Mouse (Mus musculus) MN1 (cell line): ENCODE measurements at regions not wholly inside any gene's neighbourhood (a gene's known extent, or its start where the extent isn't known, plus 50 kb on each side); places are given as distances from the start of the nearest gene placed in this dataset.
"Not testable (repeated sequence)": the region's sequence is repeated elsewhere in the genome, so short reads cannot be mapped to it uniquely, and the experiment has no call there.

Source experiments
- DNase-seq: peaks from one replicate; pipeline ENCODE4 v3.0.0-alpha.2; 2016; ENCODE audit warnings: low spot score

GRCm38 (mm10) chr8:57383746-57384320 is 63.0 kb downstream of the Hand2 start:
- no peak for DNase-seq

GRCm38 (mm10) chr8:57387627-57388026 is 66.8 kb downstream of the Hand2 start:
- no peak for DNase-seq

GRCm38 (mm10) chr8:57388579-57388978 is 67.1 kb upstream of the Scrg1 start:
- no peak for DNase-seq

DNA sequence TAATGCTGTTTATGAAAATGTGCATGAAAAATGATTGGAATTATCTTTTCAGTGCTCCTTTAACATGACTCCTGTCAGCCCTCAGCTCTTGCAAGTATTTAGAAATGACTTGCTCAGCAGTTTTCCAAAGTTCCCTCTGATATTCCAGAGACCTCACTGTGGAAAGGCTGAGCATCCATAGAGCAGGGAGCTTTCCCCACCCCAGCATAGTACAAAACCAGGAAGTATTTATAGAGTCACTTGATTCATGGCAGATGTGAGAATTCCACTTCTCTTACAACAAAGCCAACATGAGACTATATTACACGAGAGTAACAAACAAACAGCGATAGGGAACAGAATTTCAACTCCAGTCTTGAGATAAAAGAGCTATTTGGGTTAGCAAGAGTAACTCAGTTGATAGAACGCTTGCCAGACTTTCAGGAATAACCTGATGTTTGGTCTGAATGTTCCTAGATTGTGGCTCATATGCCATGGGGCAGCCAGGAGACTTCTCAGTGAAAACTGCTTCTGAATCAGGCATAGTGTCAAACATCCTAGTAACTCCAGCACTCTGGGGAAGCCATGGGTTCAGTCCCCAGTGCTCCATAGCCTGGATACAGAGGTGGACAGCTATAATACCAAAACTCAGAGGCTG is 57.6 kb upstream of the Scrg1 start:
- DNase-seq = no peak

DNA sequence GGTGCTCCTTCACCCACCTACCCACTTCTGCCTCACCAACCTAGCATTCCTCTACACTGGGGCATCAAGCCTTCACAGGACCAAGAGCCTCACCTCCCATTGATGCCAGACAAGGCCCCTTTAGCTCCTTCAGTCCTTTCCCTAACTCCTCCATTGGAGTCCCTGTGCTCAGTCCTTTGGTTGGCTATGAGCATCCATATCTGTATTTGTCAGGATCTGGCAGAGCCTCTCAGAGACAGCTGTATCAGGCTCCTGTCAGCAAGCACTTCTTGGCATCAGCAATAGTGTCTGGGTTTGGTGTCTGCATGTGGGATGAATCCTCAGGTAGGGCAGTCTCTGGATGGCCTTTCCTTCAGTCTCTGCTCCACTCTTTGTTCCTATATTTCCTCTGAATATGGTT is 55.6 kb upstream of the Scrg1 start:
- DNase-seq = not testable (repeated sequence)

DNA sequence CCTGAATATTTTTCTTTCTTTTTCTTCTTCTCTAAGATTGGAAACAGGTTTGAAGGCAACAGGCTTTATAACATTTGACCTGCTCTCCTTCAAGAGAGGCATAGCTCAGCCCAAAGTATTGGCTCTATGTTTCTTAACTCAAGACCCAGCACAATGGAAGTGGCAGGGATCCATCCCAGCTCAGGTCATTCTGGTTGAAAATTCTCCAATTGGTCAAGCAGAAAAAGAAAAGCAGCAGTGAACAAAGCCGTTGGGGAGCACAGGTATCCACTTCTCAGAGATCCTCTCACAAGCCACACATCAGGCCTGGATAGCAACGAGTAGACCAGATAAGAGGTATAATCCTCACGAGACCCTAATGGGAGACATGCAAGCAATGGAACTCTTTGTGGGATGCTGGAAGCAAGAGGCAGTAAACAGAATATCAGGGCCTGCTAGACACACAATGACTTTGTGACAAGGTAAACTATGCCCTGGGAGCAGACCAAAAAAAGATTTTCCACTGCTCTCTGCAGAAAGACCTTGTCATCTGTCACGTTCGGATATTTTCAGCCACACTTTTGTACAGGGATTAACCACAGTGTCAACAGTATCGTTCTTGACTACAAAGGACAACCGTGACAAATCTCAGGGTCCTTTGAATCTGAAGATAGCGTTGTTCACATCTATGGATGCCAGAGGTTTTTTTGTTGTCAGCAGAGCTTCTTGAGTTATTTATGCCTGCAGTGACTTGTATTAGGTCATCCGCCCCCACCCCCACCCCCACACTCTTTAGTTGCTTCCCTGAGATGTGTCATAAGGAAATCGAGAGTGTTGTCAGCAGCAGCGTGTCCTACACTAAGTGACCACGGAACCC is 54.7 kb upstream of the Scrg1 start:
- DNase-seq = peak; percentile 30

GRCm38 (mm10) chr8:57401661-57402060 is 54.1 kb upstream of the Scrg1 start:
- no peak for DNase-seq

DNA sequence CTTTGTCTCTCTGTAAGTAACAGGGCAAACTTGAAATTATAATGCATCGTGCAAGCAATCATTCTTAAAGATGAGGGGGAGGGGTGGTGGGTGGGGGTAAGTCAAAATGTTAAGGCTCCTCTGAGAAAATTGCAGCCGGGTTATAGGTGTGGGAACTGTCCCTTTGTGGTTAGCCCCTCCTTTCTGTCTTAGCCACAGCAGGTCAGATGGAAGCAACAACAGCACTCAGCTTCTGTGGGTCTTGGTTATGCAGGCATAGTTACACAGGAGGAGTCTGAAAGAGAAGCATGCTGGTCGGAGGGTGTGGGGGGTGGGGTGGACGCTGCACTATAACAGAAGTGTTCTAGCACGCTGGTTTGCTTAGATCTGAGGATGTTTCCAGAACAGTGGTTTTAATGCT is 53.5 kb upstream of the Scrg1 start:
- DNase-seq = no peak

GRCm38 (mm10) chr8:57403640-57404180 is 52.0 kb upstream of the Scrg1 start:
- DNase-seq = no peak

GRCm38 (mm10) chr8:57405277-57405817 is 50.4 kb upstream of the Scrg1 start:
- DNase-seq = no peak
